Mouse (Mus musculus): ENCODE measurements around the gene Itgad. TPM values are rescaled to one million over a fixed set of nuclear protein-coding genes. Genes with fewer than 3 reads are reported as not detected.
A peak's percentile ranks its signal among the peaks of the same experiment; 100 is the strongest.

Itgad gene
- total and polyA plus RNA-seq, 2 experiments from 2014 or later: not detected

GRCm38 (mm10) chr7:128245547-128245946, 91.4 kb downstream of the Itgad start:
- no peaks in the 10 kb centered on the region for H3K27me3 ChIP-seq (ENCODE audit: insufficient read depth, low read length)
- H3K4me2 ChIP-seq (ENCODE audit: low read depth, low read length): no peak overlapping the region
- DNase-seq (ENCODE audit: low spot score) (no peak), ATAC-seq (no peak)
- no peaks in the 10 kb centered on the region for H3K9me3 ChIP-seq (ENCODE audit: low read length)
- no peak overlapping the region for H3K27ac ChIP-seq
- no peak overlapping the region for H3K4me3 ChIP-seq (ENCODE audit: low read length)
- no peak for TF ChIP-seq CTCF (IDR thresholded peaks at IDR 0.05; ENCODE audit: low read depth)
- WGBS: 59% methylated on average over 4 of the region's 4 CpGs
- H3K4me1 ChIP-seq (ENCODE audit: insufficient read depth, low read length): peaks cover 5% of the 10 kb centered on the region; the same call in 1 of the 2 replicates
- H3K9ac ChIP-seq (replicated peaks; ENCODE audit: low read length): no peak overlapping the region
- peaks cover 36% of the 10 kb centered on the region; the same call in 1 of the 2 replicates for H3K36me3 ChIP-seq (ENCODE audit: insufficient read depth, low read length)

GRCm38 (mm10) chr7:128246496-128247391, 92.6 kb downstream of the Itgad start, which contains the start of gene Tgfb1i1:
Gene Tgfb1i1 (plus strand): TSS chr7:128246812.
- peak; percentile 75 for ATAC-seq
- DNase-seq (ENCODE audit: low spot score): peak; percentile 50
- Histone ChIP-seq H3K27me3 (ENCODE audit: insufficient read depth, low read length) (no peaks in the 10 kb centered on the region), H3K36me3 (ENCODE audit: insufficient read depth, low read length) (peaks cover 29% of the 10 kb centered on the region; the same call in 1 of the 2 replicates), H3K9ac (replicated peaks; ENCODE audit: low read length) (peak within 1 kb of the TSS; percentile 59), H3K4me1 (ENCODE audit: insufficient read depth, low read length) (peaks cover 5% of the 10 kb centered on the region; the same call in 1 of the 2 replicates), H3K4me3 (ENCODE audit: low read length) (peak within 1 kb of the TSS; percentile 41), H3K4me2 (ENCODE audit: low read depth, low read length) (peak within 1 kb of the TSS; percentile 62), H3K9me3 (ENCODE audit: low read length) (no peaks in the 10 kb centered on the region), H3K27ac (peak within 1 kb of the TSS; percentile 70)
- WGBS: 2% methylated on average over 26 of the region's 30 CpGs
- no peak for TF ChIP-seq CTCF (IDR thresholded peaks at IDR 0.05; ENCODE audit: low read depth)

GRCm38 (mm10) chr7:128247443-128247842, 93.3 kb downstream of the Itgad start:
- under 1% methylated on average over 13 of the region's 13 CpGs for WGBS
- H3K27ac ChIP-seq: peak overlapping the region; percentile 70

GRCm38 (mm10) chr7:128248081-128249042, 94.2 kb downstream of the Itgad start:
- no peak for ATAC-seq
- Histone ChIP-seq H3K4me2 (ENCODE audit: low read depth, low read length) (peak overlapping the region; percentile 62), H3K4me3 (ENCODE audit: low read length) (no peak overlapping the region), H3K4me1 (ENCODE audit: insufficient read depth, low read length) (peaks cover 10% of the 10 kb centered on the region; the same call in 1 of the 2 replicates), H3K36me3 (ENCODE audit: insufficient read depth, low read length) (peaks cover 14% of the 10 kb centered on the region; the same call in 1 of the 2 replicates), H3K9ac (replicated peaks; ENCODE audit: low read length) (no peak overlapping the region), H3K27me3 (ENCODE audit: insufficient read depth, low read length) (no peaks in the 10 kb centered on the region), H3K27ac (no peak overlapping the region), H3K9me3 (ENCODE audit: low read length) (no peaks in the 10 kb centered on the region)
- WGBS: 79% methylated on average over 10 of the region's 10 CpGs
- TF ChIP-seq CTCF (IDR thresholded peaks at IDR 0.05; ENCODE audit: low read depth): no peak
- no peak for DNase-seq (ENCODE audit: low spot score)

More at GRCm38 (mm10) chr7:128247443-128247842, 93.3 kb downstream of the Itgad start:
- DNase-seq (ENCODE audit: low spot score) (peak; percentile 95), ATAC-seq (peak; percentile 78)
- Histone ChIP-seq H3K9ac (replicated peaks; ENCODE audit: low read length) (peak overlapping the region; percentile 59), H3K9me3 (ENCODE audit: low read length) (no peaks in the 10 kb centered on the region), H3K36me3 (ENCODE audit: insufficient read depth, low read length) (peaks cover 22% of the 10 kb centered on the region; the same call in 1 of the 2 replicates), H3K27me3 (ENCODE audit: insufficient read depth, low read length) (no peaks in the 10 kb centered on the region), H3K4me1 (ENCODE audit: insufficient read depth, low read length) (peaks cover 10% of the 10 kb centered on the region; the same call in 1 of the 2 replicates), H3K4me3 (ENCODE audit: low read length) (peak overlapping the region; percentile 41), H3K4me2 (ENCODE audit: low read depth, low read length) (peak overlapping the region; percentile 62)
- TF ChIP-seq CTCF (IDR thresholded peaks at IDR 0.05; ENCODE audit: low read depth): peak; percentile 77

- peaks cover 3% of the 10 kb centered on the region; the same call in 1 of the 2 replicates for H3K36me3 ChIP-seq (ENCODE audit: insufficient read depth, low read length)
- DNase-seq (ENCODE audit: low spot score) (no peak), ATAC-seq (no peak)
- no peak overlapping the region for H3K9ac ChIP-seq (replicated peaks; ENCODE audit: low read length)
- no peak overlapping the region for H3K27ac ChIP-seq
- H3K27me3 ChIP-seq (ENCODE audit: insufficient read depth, low read length): no peaks in the 10 kb centered on the region
- no peak overlapping the region for H3K4me3 ChIP-seq (ENCODE audit: low read length)
- no peak overlapping the region for H3K4me2 ChIP-seq (ENCODE audit: low read depth, low read length)
- TF ChIP-seq CTCF (IDR thresholded peaks at IDR 0.05; ENCODE audit: low read depth): no peak
- 76% methylated on average over 5 of the region's 5 CpGs for WGBS
- peaks cover 10% of the 10 kb centered on the region; the same call in 1 of the 2 replicates for H3K4me1 ChIP-seq (ENCODE audit: insufficient read depth, low read length)
- H3K9me3 ChIP-seq (ENCODE audit: low read length): no peaks in the 10 kb centered on the region
These were observed 95.8 kb downstream of the Itgad start for GRCm38 (mm10) chr7:128249998-128250397.

- no peak for ATAC-seq
- 48% methylated on average over 12 of the region's 12 CpGs for WGBS
These were observed 97.8 kb downstream of the Itgad start for GRCm38 (mm10) chr7:128251946-128252345.

More at GRCm38 (mm10) chr7:128251946-128252345, 97.8 kb downstream of the Itgad start:
- TF ChIP-seq CTCF (IDR thresholded peaks at IDR 0.05; ENCODE audit: low read depth): no peak
- H3K36me3 ChIP-seq (ENCODE audit: insufficient read depth, low read length): no peaks in the 10 kb centered on the region
- H3K9ac ChIP-seq (replicated peaks; ENCODE audit: low read length): no peak overlapping the region
- no peak overlapping the region for H3K27ac ChIP-seq
- no peak for DNase-seq (ENCODE audit: low spot score)
- H3K4me1 ChIP-seq (ENCODE audit: insufficient read depth, low read length): peaks cover 6% of the 10 kb centered on the region; the same call in 1 of the 2 replicates
- H3K4me2 ChIP-seq (ENCODE audit: low read depth, low read length): peak overlapping the region; percentile 56
- no peaks in the 10 kb centered on the region for H3K9me3 ChIP-seq (ENCODE audit: low read length)
- H3K4me3 ChIP-seq (ENCODE audit: low read length): no peak overlapping the region
- no peaks in the 10 kb centered on the region for H3K27me3 ChIP-seq (ENCODE audit: insufficient read depth, low read length)

All from hindbrain, postnatal 0 days (tissue).